Mouse (Mus musculus): ENCODE measurements around the gene Mael.

DNA sequence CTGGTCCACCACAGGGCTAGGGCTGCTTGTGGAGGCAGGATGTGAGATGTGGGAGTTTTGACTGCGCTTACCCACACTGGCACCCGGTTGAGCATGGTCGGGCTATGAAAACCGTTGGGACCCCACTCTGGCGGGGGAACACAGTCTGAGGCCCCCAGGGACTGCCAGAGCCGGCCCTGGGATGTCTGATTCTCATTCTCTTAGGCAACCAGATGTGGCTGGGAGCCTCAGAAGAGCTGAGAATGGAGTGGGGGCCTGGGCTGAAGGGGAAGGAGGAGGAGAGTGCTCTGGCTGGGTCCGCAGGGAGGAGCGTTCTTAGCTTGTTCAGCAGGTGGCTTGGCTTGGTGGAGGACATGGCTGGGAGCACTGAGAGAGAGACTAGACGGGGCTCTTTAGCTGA is 64.9 kb downstream of the Mael start:
- TF ChIP-seq MYOG (IDR thresholded peaks at IDR 0.05; ENCODE audit: control insufficient read depth, extremely low read depth, insufficient read length) (no peak), USF1 (IDR thresholded peaks at IDR 0.05; ENCODE audit: low read depth) (no peak)

Measured in C2C12 (cell line).